Mouse (Mus musculus): Measurements from ENCODE around the gene Tmod1. TPM values are rescaled to one million over a fixed set of nuclear protein-coding genes. Genes with fewer than 3 reads are reported as not detected.

Tmod1 gene
- polyA plus RNA-seq, 1 experiment = 0.56 TPM

GRCm38 (mm10) chr4:46144323-46144722, 105.6 kb downstream of the Tmod1 start:
- no peak overlapping the region for H3K4me3 ChIP-seq (ENCODE audit: insufficient read depth, low read length)
- no peak overlapping the region for H3K27ac ChIP-seq (ENCODE audit: insufficient read depth, low read length)
- TF ChIP-seq CTCF (IDR thresholded peaks at IDR 0.05; ENCODE audit: borderline replicate concordance, insufficient read depth, low read length) (peak; percentile 43; the same call in 1 of the 2 replicates), POLR2A (IDR thresholded peaks at IDR 0.05; ENCODE audit: low read depth, low read length) (no peak)
- H3K4me1 ChIP-seq (ENCODE audit: control insufficient read depth, insufficient read depth, low read length) = no peaks in the 10 kb centered on the region

DNA sequence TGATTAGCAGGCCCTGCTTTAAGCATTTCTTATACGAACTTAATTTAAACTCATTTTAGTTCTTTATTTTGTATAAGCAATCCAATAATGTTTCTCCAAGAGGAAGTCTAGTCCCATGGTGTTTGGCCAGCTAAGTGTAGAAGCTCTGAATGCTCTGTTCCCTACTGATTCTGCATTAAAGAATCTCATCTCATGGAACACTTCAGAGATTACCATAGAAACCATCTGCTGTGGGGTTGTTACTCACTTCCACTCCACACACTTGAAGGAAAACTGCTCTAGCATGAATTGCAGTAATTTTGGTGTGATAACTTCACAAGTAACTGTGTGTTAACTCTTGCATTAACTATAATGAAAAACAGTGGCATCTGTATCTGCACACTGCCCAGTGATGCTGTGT, 108.1 kb downstream of the Tmod1 start:
- Histone ChIP-seq H3K4me3 (ENCODE audit: insufficient read depth, low read length) (no peak overlapping the region), H3K4me1 (ENCODE audit: control insufficient read depth, insufficient read depth, low read length) (no peaks in the 10 kb centered on the region), H3K27ac (ENCODE audit: insufficient read depth, low read length) (no peak overlapping the region)
- TF ChIP-seq POLR2A (IDR thresholded peaks at IDR 0.05; ENCODE audit: low read depth, low read length) = no peak
- TF ChIP-seq CTCF (IDR thresholded peaks at IDR 0.05; ENCODE audit: borderline replicate concordance, insufficient read depth, low read length) = no peak

GRCm38 (mm10) chr4:46151903-46152544, 113.3 kb downstream of the Tmod1 start:
- no peak overlapping the region for H3K27ac ChIP-seq (ENCODE audit: insufficient read depth, low read length)
- no peaks in the 10 kb centered on the region for H3K4me1 ChIP-seq (ENCODE audit: control insufficient read depth, insufficient read depth, low read length)
- TF ChIP-seq CTCF (IDR thresholded peaks at IDR 0.05; ENCODE audit: borderline replicate concordance, insufficient read depth, low read length) = no peak
- no peak for TF ChIP-seq POLR2A (IDR thresholded peaks at IDR 0.05; ENCODE audit: low read depth, low read length)
- no peak overlapping the region for H3K4me3 ChIP-seq (ENCODE audit: insufficient read depth, low read length)

GRCm38 (mm10) chr4:46164027-46164426, 125.3 kb downstream of the Tmod1 start:
- Histone ChIP-seq H3K4me1 (ENCODE audit: control insufficient read depth, insufficient read depth, low read length) (no peaks in the 10 kb centered on the region), H3K4me3 (ENCODE audit: insufficient read depth, low read length) (no peak overlapping the region), H3K27ac (ENCODE audit: insufficient read depth, low read length) (no peak overlapping the region)
- TF ChIP-seq POLR2A (IDR thresholded peaks at IDR 0.05; ENCODE audit: low read depth, low read length) = no peak
- no peak for TF ChIP-seq CTCF (IDR thresholded peaks at IDR 0.05; ENCODE audit: borderline replicate concordance, insufficient read depth, low read length)

Other genes starting within 250 kb of the Tmod1 start
- 1.4 and 2.2 TPM in 2 replicates for gene Aldh1b1, start 239.9 kb upstream of the Tmod1 start, polyA plus RNA-seq (2011; ENCODE audit: insufficient read length, low read depth, missing spikeins)
- 0.49 TPM in 1 of 2 replicates, not detected in the other for gene Igfbpl1, start 212.0 kb upstream of the Tmod1 start, polyA plus RNA-seq (2011; ENCODE audit: insufficient read length, low read depth, missing spikeins)
- gene Stra6l, start 190.3 kb upstream of the Tmod1 start, polyA plus RNA-seq (2011; ENCODE audit: insufficient read length, low read depth, missing spikeins) = not detected in 2 replicates
- gene Ccdc180, start 148.6 kb upstream of the Tmod1 start, polyA plus RNA-seq (2011; ENCODE audit: insufficient read length, low read depth, missing spikeins) = not detected in 2 replicates
- gene Tdrd7, start 73.6 kb upstream of the Tmod1 start, polyA plus RNA-seq (2011; ENCODE audit: insufficient read length, low read depth, missing spikeins) = 22.0 and 25.6 TPM in 2 replicates
- gene Ncbp1, start 99.7 kb downstream of the Tmod1 start, polyA plus RNA-seq (2011; ENCODE audit: insufficient read length, low read depth, missing spikeins) = 59.2 and 63.9 TPM in 2 replicates
- gene Tstd2, start 99.8 kb downstream of the Tmod1 start, polyA plus RNA-seq (2011; ENCODE audit: insufficient read length, low read depth, missing spikeins) = 34.0 and 43.5 TPM in 2 replicates
- 23.6 and 30.3 TPM in 2 replicates for gene Xpa, start 157.4 kb downstream of the Tmod1 start, polyA plus RNA-seq (2011; ENCODE audit: insufficient read length, low read depth, missing spikeins)

Measured in embryonic fibroblast, embryonic 13.5 days (primary cell).